Mouse (Mus musculus) spleen, adult 12 weeks (tissue): Measurements from ENCODE around the gene Cacna1d.

Source experiments
- DNase-seq: peaks from one replicate; pipeline ENCODE4 v3.0.0; 2022; ENCODE audit warnings: low spot score

Gene Cacna1d

DNA sequence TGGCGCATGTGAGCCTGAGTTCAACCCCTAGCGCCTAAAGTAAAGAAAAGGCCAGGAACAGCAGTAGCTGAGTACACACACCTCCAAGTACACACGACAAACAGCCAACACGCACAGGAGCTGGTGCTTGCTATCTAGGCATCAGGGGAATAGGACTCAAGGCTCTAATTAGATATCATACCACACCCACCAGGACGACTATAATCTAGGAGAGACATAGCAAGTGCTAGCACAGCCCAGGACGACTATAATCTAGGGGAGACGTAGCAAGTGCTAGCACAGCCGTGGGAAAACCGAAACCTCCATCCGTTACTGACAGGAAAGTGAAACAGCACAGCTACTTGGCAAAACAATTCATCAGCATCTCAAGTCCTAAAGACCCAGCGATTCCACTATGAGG, 162.1 kb downstream of the Cacna1d start:
- DNase-seq, result no peak

DNA sequence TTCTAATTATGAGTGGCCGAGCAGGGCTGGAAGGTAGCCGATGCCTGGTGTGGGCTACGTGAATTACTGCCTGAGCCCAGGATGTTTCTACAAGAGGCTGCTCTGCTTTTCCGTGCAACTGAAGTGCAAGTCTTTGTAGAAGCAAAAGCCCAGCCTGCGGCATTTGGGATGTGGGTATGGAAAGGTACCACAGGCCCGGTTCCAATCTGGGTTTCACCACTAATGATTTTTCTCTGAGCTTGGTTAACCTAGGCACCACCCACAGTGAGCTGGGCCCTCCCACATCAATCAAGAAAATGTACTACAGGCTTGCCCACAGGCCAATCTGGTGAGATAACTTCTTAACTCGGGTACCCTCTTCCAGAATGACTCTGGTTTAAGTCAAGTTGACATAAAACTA, 163.8 kb downstream of the Cacna1d start:
- no peak for DNase-seq

DNA sequence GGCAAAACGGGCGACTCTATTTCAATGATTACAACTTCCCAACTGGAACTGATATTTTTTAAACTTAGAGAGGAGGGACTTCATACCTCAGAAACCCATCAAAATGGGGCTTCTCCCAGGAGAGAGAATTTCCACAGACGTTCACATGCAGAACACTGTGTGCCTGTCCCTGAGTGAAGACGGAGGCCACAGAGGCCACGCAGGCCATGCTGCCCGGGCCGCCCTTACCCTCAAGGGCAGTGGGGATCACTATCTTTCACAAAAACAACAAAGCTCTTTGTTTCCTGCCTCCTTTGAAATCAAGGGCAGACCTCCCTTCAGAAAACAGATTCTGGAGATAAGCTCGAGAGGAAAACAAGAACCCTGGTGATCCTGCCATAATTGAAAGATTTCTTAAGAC, 164.2 kb downstream of the Cacna1d start:
- no peak for DNase-seq

DNA sequence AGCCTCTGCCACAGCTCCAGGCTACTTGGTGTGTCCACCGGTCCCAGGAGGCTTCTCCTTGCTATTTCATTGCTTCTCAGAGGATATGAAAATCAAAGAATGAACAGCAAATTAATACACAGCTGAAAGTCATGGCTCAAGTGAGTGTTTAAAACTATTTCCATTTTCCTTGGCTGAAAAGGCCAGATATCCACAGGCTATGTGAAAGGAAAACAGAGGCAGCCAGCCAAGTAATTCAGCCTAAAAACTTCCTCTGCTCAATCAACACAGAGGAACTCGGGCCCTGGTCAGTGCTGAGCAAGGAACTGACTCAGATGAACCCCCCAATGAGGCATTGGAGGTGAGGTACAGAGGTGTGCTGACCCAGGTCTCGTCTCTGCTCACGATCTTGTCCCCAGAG, 165.0 kb downstream of the Cacna1d start:
- no peak for DNase-seq

DNA sequence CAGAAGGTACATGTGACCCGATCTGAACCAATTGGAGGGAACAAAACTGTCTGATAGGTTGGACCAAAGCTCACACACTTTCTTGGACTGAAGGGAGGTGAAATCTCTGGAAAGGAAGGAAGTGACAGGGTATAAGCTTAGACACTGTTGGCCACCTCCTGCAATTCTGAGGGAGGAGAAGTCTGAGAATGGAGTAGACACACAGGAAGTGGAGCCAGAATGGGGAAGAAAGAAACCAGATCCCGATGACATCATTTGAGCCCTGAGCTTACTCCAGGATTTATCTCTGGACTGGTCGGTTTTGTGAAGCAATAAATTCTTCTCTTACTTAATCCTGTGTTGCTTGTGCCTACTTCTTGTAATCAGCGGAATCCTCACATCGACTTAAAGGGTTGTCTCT, 166.3 kb downstream of the Cacna1d start:
- no peak for DNase-seq

DNA sequence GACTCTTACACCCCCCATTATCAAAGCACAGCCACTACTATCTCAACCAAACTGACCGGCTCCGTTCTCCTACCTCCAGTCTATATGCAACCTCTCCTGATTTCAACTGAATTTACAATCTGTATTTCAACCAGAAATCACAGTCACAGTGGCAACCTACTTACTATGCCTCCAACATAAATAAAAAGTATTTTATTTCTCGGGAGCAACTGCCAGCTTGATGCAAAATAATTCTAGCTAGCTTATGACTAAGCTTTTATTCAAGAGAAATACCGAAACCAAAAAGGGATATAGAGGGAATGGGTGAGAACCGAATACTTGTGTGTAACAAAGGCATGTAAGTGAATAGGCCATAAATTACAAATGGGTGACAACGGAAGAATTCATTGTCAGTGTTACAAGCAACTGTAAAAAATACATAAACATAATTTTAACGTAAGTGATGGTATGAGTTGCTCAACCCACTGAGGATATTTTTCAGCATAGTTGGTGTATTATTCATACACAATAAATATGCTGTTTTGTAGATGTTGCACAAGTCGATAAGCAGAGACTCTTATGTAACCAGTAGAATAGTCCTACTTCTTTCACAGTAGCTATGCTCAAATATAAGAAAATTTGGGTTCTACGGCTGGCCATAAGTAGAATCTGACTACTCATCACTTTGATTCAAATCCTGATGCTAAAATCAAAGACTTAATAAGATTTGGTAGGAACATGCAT, 172.4 kb downstream of the Cacna1d start:
- DNase-seq, result no peak

DNA sequence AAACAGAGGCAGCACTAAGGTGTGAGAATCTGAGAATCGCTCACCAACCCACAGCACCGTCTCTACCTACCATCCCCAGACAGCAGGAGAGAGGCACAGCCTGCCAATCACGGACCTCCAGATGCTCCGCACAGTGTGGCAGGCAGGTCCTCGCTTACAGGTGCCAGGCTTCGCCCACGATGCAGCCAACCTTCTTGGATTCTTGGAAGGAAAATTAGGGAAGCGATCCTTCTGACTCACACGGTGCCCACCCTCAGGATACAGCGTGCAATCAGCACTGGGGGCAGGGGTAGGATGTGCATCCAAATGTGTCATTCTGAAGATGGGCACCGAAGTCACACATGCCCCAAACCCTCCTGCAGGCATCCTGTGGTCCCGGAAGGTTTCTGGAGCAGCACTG, 173.0 kb downstream of the Cacna1d start:
- DNase-seq, result no peak

DNA sequence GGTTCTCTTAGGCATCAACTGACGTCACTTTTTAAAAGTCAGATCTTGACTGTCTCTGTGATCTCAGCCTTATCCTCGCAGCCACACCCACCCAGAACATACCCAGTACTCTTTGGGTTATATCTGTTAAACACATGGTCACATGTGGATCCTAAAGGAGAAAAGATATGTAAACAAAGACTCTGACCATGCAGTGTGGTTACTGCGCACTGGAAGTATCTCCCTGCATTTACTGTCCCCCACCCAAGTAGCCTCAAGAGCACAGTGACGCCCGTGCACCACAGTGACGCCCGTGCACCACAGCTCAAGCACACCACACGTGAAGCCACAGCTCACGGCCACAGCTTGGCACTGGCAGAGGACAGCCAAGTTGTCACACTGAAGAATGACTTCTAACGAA, 173.6 kb downstream of the Cacna1d start:
- no peak for DNase-seq

DNA sequence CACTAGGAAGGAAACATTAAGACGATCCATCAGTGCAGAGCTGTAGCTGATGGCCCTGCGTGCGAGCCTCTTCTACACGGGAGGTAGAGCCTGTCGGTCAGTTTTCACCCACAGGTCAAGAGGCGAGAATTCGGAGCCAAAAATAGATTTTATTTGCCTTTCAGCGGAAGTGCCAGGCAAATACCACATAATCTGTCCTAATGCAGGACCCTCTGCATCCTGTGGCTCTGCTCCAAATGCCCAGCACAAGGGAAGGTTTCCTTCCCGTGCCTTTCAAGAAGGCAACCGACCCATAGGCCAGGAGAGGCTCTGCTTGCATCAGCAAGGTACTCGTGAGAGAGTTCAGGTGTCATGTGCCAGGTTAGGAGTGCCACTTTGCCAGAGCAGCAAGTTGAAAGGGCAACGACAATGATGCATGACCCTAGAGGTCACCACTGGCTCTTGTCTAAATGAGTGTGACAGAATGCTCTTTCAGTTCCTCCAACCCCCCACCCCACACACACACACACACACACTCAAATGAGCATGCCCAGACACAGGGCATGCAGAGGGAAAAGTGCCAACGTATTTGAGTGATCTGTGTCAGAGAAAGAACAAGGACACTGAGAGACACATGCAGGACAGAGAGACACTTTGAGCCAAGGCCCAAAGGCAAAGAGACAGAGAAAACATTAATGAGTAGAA, 179.9 kb downstream of the Cacna1d start:
- DNase-seq, result no peak

DNA sequence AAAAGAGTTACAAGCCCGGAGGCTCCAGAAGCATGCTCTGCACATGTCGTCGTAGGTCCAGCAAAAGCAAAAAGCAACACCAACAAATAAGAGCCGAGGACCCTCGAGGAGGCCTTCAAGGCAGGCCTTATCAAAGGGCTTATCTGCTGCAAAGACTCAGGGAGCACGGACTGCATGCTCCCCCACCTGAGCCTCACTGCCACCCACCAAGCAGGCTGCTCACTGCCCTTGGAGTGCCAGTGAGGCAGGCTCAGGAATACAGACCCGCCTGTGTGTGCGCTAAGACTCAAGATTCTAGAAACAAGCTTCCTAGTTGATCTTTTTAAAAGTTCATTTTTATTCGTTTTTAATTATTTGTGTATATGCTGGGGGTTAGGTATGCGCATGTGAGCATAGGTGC, 181.0 kb downstream of the Cacna1d start:
- no peak for DNase-seq

DNA sequence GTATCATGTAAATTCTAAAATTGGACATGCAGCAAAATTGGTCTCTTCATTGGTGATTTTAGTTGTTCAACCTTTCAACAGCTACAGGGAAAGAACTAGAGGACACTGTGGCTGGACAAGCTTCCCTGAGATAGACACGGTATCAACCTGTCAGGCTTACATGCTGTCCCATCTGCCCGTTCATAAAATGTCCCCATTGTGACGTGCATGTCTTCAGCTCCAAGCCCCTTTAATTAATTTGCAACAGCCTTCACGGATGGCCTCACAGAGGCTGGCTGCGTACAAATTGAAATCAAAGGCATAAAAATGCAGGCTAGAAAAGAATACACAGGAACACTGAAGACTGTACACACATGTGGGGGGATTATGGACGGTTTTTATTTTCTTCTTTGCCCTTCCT, 185.0 kb downstream of the Cacna1d start:
- DNase-seq, result no peak

DNA sequence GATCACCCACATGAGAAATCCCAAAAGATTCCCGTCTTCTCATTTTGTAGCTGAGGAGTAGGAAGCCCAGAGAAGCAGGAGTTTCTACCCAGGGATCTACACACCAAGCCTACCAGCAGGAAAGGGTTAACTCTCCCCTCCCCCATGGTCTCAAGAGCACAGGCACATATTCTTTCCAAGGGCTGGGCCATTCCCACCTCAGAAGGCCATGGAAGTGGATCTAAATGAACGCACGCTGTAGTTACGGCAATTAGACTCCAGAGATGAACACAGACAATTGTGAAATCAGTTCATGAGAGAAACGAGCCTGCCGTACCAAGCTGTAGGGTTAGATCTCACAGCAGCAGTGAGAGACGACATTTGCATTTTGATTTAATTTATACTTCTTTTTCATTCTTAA, 191.3 kb downstream of the Cacna1d start:
- no peak for DNase-seq

DNA sequence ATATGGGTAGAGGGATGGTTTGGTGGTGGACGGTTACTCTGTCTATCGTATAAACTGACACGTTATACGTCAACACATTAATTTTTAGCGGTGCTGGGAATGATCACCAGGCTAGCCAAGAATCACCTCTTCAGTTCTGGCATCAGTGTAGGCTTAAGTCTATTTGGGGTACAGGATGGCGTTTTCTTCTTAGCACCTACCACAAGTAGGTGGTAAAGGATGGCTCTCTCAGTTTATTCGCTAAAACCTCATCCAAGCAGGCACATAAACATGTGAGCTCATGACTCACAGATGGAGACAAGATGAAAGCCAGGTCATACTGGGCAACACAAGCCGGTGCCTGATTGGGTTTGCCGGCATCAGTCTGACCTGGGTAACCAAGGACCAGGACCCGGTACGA, 193.8 kb downstream of the Cacna1d start:
- DNase-seq, result no peak

DNA sequence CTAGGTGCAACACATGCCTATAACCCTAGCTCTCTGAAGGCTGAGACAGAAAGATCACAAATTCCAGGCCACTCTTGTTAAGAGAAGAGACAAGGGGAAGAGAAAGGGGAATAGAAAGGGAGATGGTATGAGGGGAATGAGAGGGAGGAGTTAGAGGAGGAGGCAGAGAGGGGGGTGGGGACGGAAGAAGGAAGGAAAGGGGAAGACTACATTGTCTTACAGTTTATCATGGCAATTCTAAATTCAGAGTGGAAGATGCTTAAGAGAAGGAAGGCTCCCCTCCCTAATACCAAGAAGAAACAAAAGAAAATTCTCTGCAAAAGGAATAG, 199.2 kb downstream of the Cacna1d start:
- no peak for DNase-seq

DNA sequence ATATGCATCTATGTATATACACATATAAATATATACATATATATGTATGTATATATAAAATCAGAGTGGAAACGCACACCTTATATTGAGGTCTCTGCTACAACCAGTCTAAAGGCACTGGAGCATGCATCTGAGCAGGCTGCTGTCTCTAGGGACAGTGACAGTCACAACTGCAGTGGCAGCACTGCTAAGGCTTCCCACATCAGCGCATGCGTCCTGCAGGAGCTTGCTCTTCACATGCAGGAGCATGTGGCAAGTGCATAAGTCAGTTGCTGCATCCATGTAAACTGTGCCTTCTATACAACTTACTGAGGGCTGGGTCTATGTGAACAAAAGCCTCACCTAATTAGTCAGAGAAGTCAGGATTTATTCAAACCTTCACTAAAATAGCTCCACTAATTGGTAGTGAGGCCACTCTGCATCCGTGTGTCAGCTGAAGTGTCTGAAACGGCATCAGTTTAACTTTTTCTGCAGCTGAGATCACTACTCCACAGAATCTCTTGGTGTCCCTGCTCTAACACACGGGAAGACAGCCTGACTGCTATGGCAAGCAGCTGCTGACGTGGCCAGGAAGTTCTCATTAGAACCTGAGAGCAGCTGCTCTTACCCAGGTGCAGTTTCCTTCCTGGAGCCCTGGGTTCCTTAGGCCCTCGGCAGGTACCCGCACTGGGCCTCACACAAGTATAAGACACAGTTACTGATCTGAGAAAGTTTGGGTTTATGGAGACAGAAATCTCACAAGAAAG, 199.7 kb downstream of the Cacna1d start:
- DNase-seq, result no peak

DNA sequence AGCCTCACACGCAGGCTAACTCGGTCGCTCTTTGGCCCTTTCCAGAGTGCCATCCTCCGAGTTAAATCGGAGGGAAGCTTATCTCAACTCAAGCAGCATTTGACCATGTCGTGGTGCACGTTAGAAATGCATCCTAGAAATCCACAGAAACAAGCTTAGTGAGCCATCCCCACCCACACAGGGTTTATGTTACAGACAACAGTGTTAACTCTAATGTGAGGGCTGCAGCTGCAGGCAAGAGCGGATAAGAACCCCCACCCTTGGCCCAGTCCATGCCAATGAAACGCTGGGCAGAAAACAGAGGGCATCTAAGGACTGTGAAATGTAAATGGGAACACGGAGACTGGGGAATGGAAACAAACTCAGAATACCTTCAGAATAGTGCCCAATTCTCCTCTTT, 206.8 kb downstream of the Cacna1d start:
- no peak for DNase-seq

DNA sequence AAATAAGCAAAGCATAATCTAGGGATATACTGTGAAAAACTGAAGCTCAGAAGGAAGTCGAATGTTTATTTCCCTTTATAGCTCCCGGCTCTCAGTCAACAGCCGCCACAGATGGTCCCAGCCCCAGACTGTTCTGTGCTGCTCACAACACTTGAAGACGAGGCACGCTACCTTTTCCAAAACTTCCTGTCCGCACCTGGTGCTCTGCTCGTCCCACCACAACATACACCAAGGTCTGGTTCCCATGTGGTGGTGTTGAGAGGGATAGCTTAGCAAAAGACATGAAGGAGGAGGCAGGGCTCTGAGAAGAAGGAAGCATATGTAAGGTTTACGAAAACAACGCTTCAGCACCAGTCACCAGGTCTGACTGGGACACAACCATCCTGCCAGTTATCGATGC, 207.2 kb downstream of the Cacna1d start:
- no peak for DNase-seq

DNA sequence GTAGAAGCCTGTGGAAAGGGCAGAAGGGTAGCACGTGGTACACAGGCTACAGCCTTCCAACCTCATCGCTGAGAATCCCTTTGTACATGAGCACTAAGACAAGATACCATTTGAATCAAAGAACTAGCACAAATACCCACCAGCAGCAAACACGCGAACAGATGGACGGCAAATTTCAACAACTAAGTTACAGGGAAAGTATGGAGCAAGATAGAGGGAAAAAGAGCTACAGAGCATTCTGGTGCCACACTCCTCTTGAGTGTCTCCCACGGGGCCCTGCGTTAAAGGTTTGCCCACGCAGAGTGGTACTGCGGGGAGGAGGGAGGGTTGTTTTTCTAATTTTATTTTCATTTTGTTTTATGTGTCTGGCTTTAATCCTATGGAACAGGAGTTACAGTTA, 215.7 kb downstream of the Cacna1d start:
- DNase-seq, result no peak

DNA sequence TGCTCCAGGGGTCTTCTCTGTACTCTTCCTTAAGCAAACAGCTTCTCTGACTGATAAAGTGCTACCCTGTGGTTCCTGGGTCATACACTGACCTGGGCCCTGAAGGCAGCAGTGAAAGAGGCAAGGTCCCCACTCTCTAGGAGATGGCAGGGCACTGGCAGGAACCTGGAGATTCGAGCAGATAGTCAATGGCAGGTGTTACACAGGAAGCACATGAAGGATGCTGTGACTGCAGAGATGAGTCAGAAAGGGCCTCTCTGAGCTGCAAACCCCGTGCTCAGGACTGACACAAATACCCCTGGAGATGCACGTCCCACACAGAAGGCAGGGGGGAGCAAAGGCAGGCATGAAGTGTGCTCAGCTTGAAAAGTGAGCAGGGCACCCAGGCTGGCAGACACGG, 218.3 kb downstream of the Cacna1d start:
- DNase-seq, result no peak

DNA sequence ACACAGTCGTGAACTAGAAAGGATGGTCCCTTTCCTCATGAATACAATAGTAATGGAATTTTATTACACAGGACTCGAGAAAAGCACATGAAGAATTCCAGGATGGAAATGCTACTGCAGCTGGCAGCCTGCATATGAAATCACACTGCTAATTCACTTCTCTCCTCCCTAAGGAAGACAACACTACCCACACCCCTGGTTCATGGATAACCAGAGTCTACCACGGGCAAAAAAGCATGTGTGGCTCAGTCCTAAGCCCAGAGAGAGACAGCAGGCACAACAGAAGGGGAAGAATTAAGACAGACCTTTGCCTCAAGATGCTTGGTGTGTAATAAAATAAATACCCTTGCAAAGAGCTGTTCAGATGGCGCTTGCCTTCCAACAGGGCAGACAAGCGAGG, 218.7 kb downstream of the Cacna1d start:
- DNase-seq, result no peak

DNA sequence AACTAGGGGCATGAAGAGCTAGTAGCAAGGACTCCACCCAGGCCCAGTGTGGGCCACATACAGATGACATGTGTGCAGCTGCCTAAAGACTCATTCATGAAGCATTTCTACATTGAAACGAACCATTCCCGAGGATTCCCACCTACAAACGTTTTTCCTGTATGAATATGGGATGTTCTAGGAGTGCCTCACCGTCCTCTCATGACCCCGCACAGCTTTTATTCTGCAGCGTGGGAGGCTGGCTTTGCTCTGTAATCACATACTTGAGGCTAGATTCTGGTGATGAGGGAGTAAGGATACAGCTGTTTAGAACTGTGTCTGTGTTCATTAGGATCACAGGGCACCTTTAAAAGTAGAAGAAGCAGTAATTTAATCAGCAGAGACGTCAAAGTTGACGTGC, 219.4 kb downstream of the Cacna1d start:
- no peak for DNase-seq

DNA sequence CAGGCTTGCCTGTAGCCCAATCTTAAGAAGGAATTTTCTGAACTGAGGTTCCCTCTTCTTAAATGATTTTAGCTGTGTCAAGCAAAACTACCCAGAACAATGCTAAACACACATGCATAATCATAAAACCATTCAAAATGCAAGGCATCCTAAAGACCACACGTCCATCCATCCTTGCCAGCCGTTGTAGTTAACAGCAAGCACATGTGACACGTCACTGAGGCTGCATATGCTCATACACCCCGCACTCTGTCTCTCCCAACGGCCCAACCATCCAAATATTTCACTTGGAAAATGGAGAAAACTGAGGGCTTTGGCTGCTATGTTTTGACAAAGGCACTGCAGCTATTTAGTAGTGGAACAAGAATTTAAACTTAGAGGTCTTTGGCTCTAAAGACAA, 220.9 kb downstream of the Cacna1d start:
- DNase-seq, result no peak

DNA sequence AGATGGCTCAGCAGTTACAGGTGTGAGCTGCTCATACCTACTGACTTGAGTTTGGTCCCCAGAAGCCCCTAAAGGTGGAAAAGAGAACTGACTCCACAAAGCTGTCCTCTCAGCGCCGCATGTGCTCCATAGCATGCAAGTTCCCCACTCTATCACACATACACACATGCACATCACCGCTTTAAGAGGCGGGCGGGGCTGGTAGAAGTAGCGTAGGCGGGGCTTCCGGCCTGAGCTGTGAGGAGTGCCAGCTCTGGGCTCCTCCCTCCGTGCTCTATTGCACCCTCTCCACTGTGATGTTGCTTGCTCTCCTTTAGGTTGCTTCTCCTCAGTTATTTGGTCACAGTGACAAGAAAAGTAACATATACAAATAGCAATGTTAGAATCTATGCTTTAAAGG, 225.5 kb downstream of the Cacna1d start:
- peak; percentile 40 for DNase-seq
